Mouse (Mus musculus) stomach, embryonic 16.5 days (tissue): ENCODE measurements at regions not wholly inside any gene's neighbourhood (a gene's known extent, or its start where the extent isn't known, plus 50 kb on each side); places are given as distances from the start of the nearest gene placed in this dataset.

Experiments
- ATAC-seq: fragments of 200-750 bp; cut with Nextera tagmentation; 2 replicates; pipeline ENCODE4 v1.8.0; 2017; ENCODE audit warnings: moderate number of reproducible peaks, moderate TSS enrichment; ENCODE audit not compliant: insufficient read depth, low FRiP score
- H3K27ac ChIP-seq: fragments of 300-500 bp; sonication (generic); 2 replicates; pipeline ENCODE4 v1.5.1; 2014; ENCODE audit warnings: low read length
- H3K27me3 ChIP-seq: fragments of 300-500 bp; sonication (generic); 2 replicates; pipeline ENCODE4 v1.6.1; 2014; ENCODE audit warnings: low read length, control low read depth, mixed read lengths; ENCODE audit not compliant: control insufficient read depth, insufficient read depth
- H3K36me3 ChIP-seq: fragments of 300-500 bp; sonication (generic); 2 replicates; pipeline ENCODE4 v1.6.1; 2014; ENCODE audit warnings: low read length; ENCODE audit not compliant: control insufficient read depth, insufficient read depth
- H3K4me1 ChIP-seq: fragments of 300-500 bp; sonication (generic); 2 replicates; pipeline ENCODE4 v1.6.1; 2014; ENCODE audit warnings: low read length, control low read depth, mixed read lengths; ENCODE audit not compliant: control insufficient read depth, insufficient read depth
- H3K4me2 ChIP-seq: fragments of 300-500 bp; sonication (generic); 2 replicates; pipeline ENCODE4 v1.6.1; 2014; ENCODE audit warnings: low read depth, low read length, mixed read lengths
- H3K4me3 ChIP-seq: fragments of 300-500 bp; sonication (generic); replicated peaks from 2 replicates; pipeline ENCODE4 v1.5.1; 2014; ENCODE audit warnings: mild to moderate bottlenecking, low read length
- H3K9ac ChIP-seq: fragments of 300-500 bp; sonication (generic); 2 replicates; pipeline ENCODE4 v1.6.1; 2014; ENCODE audit warnings: low read length
- H3K9me3 ChIP-seq: fragments of 300-500 bp; sonication (generic); replicated peaks from 2 replicates; pipeline ENCODE4 v1.6.1; 2016; ENCODE audit warnings: low read length, control low read depth; ENCODE audit not compliant: control insufficient read depth
- WGBS: fragments of 180-500 bp; shearing (Covaris S2); extraction: QIAGEN DNeasy Blood & Tissue Kit; methylation state at CpG from one replicate; pipeline ENCODE4 v1.1.7; 2014; 5-methylcytosine and 5-hydroxymethylcytosine counted together

DNA sequence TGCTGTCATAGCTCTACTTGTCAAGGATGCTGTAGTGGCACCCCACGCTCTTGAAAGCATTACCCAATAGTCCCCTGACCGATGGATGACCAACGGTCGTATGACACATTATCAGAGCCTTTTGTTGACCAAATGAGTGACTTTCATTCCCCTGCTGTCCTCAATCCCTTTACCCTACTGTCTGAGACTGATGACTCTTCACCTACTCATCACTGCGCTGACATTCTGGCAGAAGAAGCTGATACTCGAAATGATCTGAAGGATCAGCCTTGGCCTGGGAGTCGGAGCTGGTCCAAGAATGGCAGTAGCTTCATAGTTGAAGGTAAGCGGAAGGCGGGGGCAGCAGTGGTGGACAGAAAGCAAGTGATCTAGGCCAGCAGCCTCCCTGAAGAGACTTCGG is 87.7 kb upstream of the Plcl2 start:
- 93% methylated on average over 10 of the region's 10 CpGs for WGBS
- H3K4me1 ChIP-seq, result no peaks in the 10 kb centered on the region
- H3K9ac ChIP-seq, result no peak overlapping the region
- no peaks in the 10 kb centered on the region for H3K36me3 ChIP-seq
- no peak overlapping the region for H3K4me2 ChIP-seq
- H3K27ac ChIP-seq, result no peak overlapping the region
- H3K27me3 ChIP-seq, result no peaks in the 10 kb centered on the region
- H3K9me3 ChIP-seq, result peaks cover 4% of the 10 kb centered on the region; the same call in 1 of the 2 replicates
- no peak overlapping the region for H3K4me3 ChIP-seq
- no peak for ATAC-seq

DNA sequence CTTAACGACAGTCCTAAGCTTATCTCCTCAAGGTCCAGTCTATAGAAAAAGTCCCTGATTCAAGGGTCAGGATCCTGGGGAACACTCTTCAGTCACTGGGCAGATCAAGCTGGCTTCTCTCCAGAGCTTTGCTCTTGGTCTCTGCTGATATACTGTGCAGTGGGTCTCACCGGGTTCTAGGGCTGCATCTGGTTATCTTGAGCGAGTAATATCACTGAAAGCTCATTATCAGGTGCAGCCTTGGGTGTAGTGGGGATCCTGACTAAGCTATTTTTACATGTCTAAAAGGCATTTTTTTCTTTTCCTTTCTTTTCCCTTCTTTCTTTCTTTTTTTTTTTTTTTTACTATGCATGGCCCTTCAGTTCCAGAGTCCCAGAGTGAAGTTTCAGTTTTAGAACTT is 84.1 kb upstream of the Plcl2 start:
- H3K4me2 ChIP-seq, result no peak overlapping the region
- no peak overlapping the region for H3K27ac ChIP-seq
- ATAC-seq, result no peak
- no peaks in the 10 kb centered on the region for H3K4me1 ChIP-seq
- no peaks in the 10 kb centered on the region; the same call in 1 of the 2 replicates for H3K9me3 ChIP-seq
- no peak overlapping the region for H3K9ac ChIP-seq
- H3K27me3 ChIP-seq, result no peaks in the 10 kb centered on the region
- 84% methylated on average over 3 of the region's 3 CpGs for WGBS
- H3K4me3 ChIP-seq, result no peak overlapping the region
- no peaks in the 10 kb centered on the region for H3K36me3 ChIP-seq

DNA sequence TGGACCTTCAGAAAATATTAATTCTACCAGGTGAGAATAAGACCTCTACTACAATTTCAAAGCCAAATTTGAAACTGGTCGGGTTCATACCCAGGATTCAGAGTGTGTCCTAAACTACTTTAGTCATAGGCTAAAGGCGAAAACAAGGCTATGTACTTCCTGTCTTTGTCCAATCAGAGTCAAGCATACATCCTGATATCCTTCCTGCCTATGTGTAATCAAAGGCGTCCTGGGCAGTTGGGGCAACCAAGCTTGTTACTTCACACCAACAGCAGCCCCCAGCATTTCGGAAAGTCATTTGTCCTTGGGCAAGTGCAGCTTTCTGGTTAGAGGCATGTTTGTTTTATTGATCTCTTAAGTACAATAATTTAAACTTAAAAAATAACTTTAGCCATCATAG is 83.7 kb upstream of the Plcl2 start:
- Histone ChIP-seq H3K27me3 (no peaks in the 10 kb centered on the region), H3K27ac (no peak overlapping the region), H3K4me3 (no peak overlapping the region), H3K4me1 (no peaks in the 10 kb centered on the region), H3K9me3 (no peaks in the 10 kb centered on the region; the same call in 1 of the 2 replicates), H3K36me3 (no peaks in the 10 kb centered on the region), H3K9ac (no peak overlapping the region), H3K4me2 (no peak overlapping the region)
- no peak for ATAC-seq
- 77% methylated on average over 4 of the region's 4 CpGs for WGBS

DNA sequence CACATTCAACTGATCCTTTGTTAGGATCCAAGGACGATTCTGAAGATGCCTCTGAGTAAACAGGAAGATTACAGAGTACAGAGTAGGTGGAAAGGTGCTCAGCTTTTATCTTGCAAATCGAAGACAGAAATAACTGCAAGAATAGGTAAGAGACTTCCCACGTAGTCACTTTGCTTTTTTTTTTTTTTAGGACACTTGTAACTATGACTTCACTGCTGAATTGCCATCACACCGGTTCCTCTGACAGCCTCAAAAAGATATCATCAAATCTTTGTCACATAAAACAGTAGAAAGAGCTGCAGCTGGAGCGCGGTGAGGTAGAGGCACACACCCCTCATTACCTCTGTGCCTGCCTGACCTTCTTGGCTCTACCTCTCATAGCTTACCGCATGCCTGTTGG is 83.1 kb upstream of the Plcl2 start:
- Histone ChIP-seq H3K27ac (no peak overlapping the region), H3K4me2 (no peak overlapping the region), H3K27me3 (no peaks in the 10 kb centered on the region), H3K4me3 (no peak overlapping the region), H3K9me3 (no peaks in the 10 kb centered on the region; the same call in 1 of the 2 replicates), H3K9ac (no peak overlapping the region), H3K4me1 (no peaks in the 10 kb centered on the region), H3K36me3 (no peaks in the 10 kb centered on the region)
- no peak for ATAC-seq
- 69% methylated on average over 7 of the region's 7 CpGs for WGBS

DNA sequence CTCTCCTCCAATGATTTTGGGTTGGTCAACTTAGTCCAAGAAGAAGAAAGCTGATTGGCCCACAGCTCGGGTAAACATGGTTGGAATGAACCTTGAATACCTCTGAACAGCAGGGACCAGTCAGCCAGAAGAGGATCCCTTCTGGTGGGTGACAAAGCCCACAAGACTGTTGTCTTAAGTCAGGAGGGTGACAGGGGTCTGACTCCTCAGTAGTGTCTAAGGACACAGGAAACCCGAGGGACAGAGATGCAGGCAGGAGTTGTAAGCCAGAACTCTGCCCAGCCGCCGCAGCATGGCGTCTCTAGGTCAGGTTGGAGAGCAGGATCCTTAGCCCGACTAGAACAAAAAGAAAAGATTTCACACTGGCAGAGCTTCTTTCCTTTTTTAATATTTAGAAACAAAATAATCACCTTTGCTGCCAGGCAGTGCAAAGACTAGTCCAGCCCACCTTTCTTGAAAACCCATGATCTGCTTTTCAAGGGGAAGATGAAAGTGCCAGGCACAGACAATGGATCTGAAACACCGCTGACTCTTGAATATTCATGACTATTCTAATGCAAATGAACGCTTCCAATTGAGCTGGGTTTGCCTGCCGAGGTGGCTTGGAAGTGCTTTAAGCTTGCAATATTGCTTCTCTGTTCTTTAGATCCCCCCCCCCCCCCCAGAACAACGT is 81.7 kb upstream of the Plcl2 start:
- 31% methylated on average over 10 of the region's 10 CpGs for WGBS
- Histone ChIP-seq H3K27ac (no peak overlapping the region), H3K4me3 (no peak overlapping the region), H3K9ac (no peak overlapping the region), H3K4me2 (no peak overlapping the region), H3K4me1 (no peaks in the 10 kb centered on the region), H3K9me3 (no peaks in the 10 kb centered on the region; the same call in 1 of the 2 replicates), H3K27me3 (no peaks in the 10 kb centered on the region), H3K36me3 (no peaks in the 10 kb centered on the region)
- ATAC-seq, result no peak

DNA sequence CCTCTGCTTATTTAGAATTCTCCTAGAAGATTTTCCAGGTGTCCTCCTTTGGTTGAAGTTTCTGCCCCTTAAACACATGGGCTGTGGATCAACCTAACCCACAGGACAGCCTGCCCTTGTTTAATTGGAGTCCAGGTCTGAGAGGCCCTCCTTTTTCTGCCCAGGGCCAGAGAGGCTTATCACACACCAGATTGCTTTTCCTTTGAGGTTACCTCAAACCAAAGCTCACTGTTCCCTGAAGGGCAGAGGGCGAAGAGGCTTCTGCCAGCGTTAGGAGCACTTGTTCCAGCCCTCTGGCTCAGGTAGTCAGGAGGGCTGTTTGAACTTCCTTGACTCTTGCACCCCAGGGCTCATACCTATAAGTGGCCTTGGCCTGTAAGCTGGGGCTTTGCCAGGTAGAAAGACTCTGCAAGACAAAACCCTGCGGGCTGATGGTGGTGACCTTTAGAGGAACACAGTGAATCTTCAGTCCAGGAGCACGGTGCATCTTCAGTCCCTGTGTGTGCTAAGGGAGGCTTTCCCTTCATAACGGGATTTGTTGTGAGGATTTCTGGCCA is 81.1 kb upstream of the Plcl2 start:
- no peak overlapping the region for H3K27ac ChIP-seq
- H3K4me2 ChIP-seq, result no peak overlapping the region
- H3K4me3 ChIP-seq, result no peak overlapping the region
- no peak overlapping the region for H3K9ac ChIP-seq
- 59% methylated on average over 5 of the region's 5 CpGs for WGBS
- ATAC-seq, result peak; percentile 47; the same call in 1 of the 2 replicates
- no peaks in the 10 kb centered on the region for H3K36me3 ChIP-seq
- H3K9me3 ChIP-seq, result no peaks in the 10 kb centered on the region; the same call in 1 of the 2 replicates
- H3K4me1 ChIP-seq, result no peaks in the 10 kb centered on the region
- H3K27me3 ChIP-seq, result no peaks in the 10 kb centered on the region

DNA sequence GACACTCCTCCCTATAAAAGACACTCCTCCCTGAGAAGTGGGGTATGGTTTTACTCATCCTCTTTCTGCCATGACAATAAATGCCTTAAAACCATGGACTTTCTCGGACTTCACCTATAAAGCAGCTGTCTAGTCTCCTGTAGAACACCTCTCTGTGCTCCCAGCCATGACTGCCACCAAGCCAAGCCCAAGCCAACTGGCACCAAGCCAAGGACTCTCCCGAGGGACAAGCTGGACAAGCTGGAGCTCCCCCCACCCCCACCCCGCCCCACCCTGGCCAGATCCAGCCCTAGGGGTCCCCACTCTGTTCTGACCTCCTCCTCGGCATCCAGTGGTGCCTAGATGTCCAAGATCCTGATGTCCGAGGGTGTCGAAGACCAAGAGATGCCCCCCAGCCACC is 76.6 kb upstream of the Plcl2 start:
- H3K4me2 ChIP-seq, result no peak overlapping the region
- H3K27me3 ChIP-seq, result no peaks in the 10 kb centered on the region
- H3K27ac ChIP-seq, result no peak overlapping the region
- no peaks in the 10 kb centered on the region for H3K36me3 ChIP-seq
- H3K4me1 ChIP-seq, result no peaks in the 10 kb centered on the region
- WGBS, result 76% methylated on average over 6 of the region's 6 CpGs
- ATAC-seq, result no peak
- H3K9me3 ChIP-seq, result no peaks in the 10 kb centered on the region
- H3K9ac ChIP-seq, result no peak overlapping the region
- no peak overlapping the region for H3K4me3 ChIP-seq

DNA sequence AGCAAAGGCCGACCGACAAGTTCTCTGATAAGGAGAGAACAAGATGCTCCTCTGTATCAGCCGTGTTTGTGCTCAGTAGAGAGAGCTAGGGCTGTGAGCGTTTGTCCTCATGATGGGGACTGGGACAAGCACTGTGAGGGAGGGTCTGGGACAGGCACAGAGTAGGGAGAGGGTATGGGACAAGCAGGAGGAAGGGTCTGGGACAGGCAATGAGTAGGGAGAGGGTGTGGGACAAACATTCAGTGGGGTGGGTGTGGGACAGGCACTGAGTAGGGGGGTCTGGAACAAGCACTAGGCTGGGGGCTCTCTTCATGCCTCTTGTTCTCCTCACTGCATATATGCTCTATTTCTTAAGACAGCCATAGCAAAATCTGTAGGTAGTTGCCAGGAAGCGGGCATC is 70.2 kb upstream of the Plcl2 start:
- no peak overlapping the region for H3K27ac ChIP-seq
- H3K4me3 ChIP-seq, result no peak overlapping the region
- H3K9ac ChIP-seq, result no peak overlapping the region
- no peaks in the 10 kb centered on the region for H3K4me1 ChIP-seq
- no peak for ATAC-seq
- H3K27me3 ChIP-seq, result no peaks in the 10 kb centered on the region
- no peaks in the 10 kb centered on the region for H3K9me3 ChIP-seq
- H3K36me3 ChIP-seq, result no peaks in the 10 kb centered on the region
- no peak overlapping the region for H3K4me2 ChIP-seq
- 72% methylated on average over 5 of the region's 5 CpGs for WGBS

DNA sequence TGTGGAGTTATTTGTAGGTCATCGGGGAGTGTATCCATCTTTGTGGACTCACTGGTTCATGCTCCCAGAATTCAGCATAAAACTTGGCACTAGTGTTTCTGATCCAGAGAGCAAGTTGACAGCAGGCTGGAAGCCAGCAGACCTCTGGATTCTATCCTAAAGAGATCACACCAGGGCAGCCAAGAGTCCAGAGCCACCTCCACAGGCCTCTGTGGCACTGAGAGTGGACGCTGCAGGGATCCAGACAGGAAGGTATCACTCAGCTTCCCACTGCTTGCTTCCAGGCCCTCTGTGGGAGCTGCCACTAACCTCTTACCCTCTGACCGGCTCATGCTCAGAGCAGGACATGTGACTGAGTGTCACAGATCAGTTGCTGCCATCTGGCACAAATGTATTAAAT is 69.8 kb upstream of the Plcl2 start:
- no peak overlapping the region for H3K4me2 ChIP-seq
- no peaks in the 10 kb centered on the region for H3K36me3 ChIP-seq
- WGBS, result 76% methylated on average over 3 of the region's 3 CpGs
- no peaks in the 10 kb centered on the region for H3K4me1 ChIP-seq
- ATAC-seq, result no peak
- no peaks in the 10 kb centered on the region for H3K27me3 ChIP-seq
- no peaks in the 10 kb centered on the region for H3K9me3 ChIP-seq
- no peak overlapping the region for H3K27ac ChIP-seq
- no peak overlapping the region for H3K9ac ChIP-seq
- no peak overlapping the region for H3K4me3 ChIP-seq
